Mouse (Mus musculus): ENCODE results near the gene Ppme1.

Gene Ppme1

GRCm38 (mm10) chr7:100371495-100372451, at the start of gene Ppme1, which contains the start of gene C2cd3:
Gene Ppme1 (minus strand): TSS chr7:100372307.
Gene C2cd3 (plus strand): TSS chr7:100372233.
- peak; percentile 97 for DNase-seq (ENCODE audit: low spot score)

- DNase-seq (ENCODE audit: low spot score), result no peak
Observed at GRCm38 (mm10) chr7:100408684-100409083, 36.6 kb upstream of the Ppme1 start.

GRCm38 (mm10) chr7:100407677-100408076, 35.6 kb upstream of the Ppme1 start:
- no peak for DNase-seq (ENCODE audit: low spot score)

GRCm38 (mm10) chr7:100402715-100403114, 30.6 kb upstream of the Ppme1 start:
- no peak for DNase-seq (ENCODE audit: low spot score)

- no peak for DNase-seq (ENCODE audit: low spot score)
Observed at GRCm38 (mm10) chr7:100400899-100401539, 28.9 kb upstream of the Ppme1 start.

GRCm38 (mm10) chr7:100399231-100399913, 27.3 kb upstream of the Ppme1 start:
- no peak for DNase-seq (ENCODE audit: low spot score)

GRCm38 (mm10) chr7:100392265-100392664, 20.2 kb upstream of the Ppme1 start:
- no peak for DNase-seq (ENCODE audit: low spot score)

GRCm38 (mm10) chr7:100390166-100390565, 18.1 kb upstream of the Ppme1 start:
- no peak for DNase-seq (ENCODE audit: low spot score)

- DNase-seq (ENCODE audit: low spot score), result no peak
Observed at GRCm38 (mm10) chr7:100388174-100388573, 16.1 kb upstream of the Ppme1 start.

- DNase-seq (ENCODE audit: low spot score), result no peak
Observed at GRCm38 (mm10) chr7:100383207-100383606, 11.1 kb upstream of the Ppme1 start.

GRCm38 (mm10) chr7:100381161-100381560, 9.1 kb upstream of the Ppme1 start:
- no peak for DNase-seq (ENCODE audit: low spot score)

GRCm38 (mm10) chr7:100378257-100378656, 6.2 kb upstream of the Ppme1 start:
- no peak for DNase-seq (ENCODE audit: low spot score)

- DNase-seq (ENCODE audit: low spot score), result no peak
Observed at GRCm38 (mm10) chr7:100372452-100372980, 409 bp upstream of the Ppme1 start.

- no peak for DNase-seq (ENCODE audit: low spot score)
Observed at GRCm38 (mm10) chr7:100364888-100365287, 7.2 kb downstream of the Ppme1 start.

GRCm38 (mm10) chr7:100363162-100363561, 8.9 kb downstream of the Ppme1 start:
- no peak for DNase-seq (ENCODE audit: low spot score)

- no peak for DNase-seq (ENCODE audit: low spot score)
Observed at GRCm38 (mm10) chr7:100357856-100358255, 14.3 kb downstream of the Ppme1 start.

GRCm38 (mm10) chr7:100356768-100357167, 15.3 kb downstream of the Ppme1 start:
- DNase-seq (ENCODE audit: low spot score), result no peak

GRCm38 (mm10) chr7:100356324-100356723, 15.8 kb downstream of the Ppme1 start:
- no peak for DNase-seq (ENCODE audit: low spot score)

- DNase-seq (ENCODE audit: low spot score), result no peak
Observed at GRCm38 (mm10) chr7:100354984-100355383, 17.1 kb downstream of the Ppme1 start.

- no peak for DNase-seq (ENCODE audit: low spot score)
Observed at GRCm38 (mm10) chr7:100335921-100336320, 36.2 kb downstream of the Ppme1 start.

- no peak for DNase-seq (ENCODE audit: low spot score)
Observed at GRCm38 (mm10) chr7:100331269-100331668, 40.8 kb downstream of the Ppme1 start.

- no peak for DNase-seq (ENCODE audit: low spot score)
Observed at GRCm38 (mm10) chr7:100328636-100329035, 43.5 kb downstream of the Ppme1 start.

Measured in spleen, adult 12 weeks (tissue).